11 mouse cellular contexts compared by ENCODE assay signal in genomic region chr16:92653816-92654215, GRCm38 (mm10).
A peak's percentile ranks its signal among the peaks of the same experiment; 100 is the strongest.
DNase-seq lines count a peak whose midpoint lies in the region; ATAC-seq and TF ChIP-seq lines count a peak whose summit lies in the region.
"Had no signal": no experiment of that assay in that cellular context is flagged by ENCODE, and none has a peak within 500 bp of the region (broad histone marks: within the 10 kb centered on the region; RNA-seq: fewer than 3 reads in every experiment).

No protein-coding gene starts in this region.

- no peak for TF ChIP-seq CTCF in intestine, postnatal 0 days (IDR thresholded peaks at IDR 0.05; ENCODE audit: low read depth)

- peak overlapping the region; percentile 20 for H3K27ac ChIP-seq in lung, embryonic 16.5 days (ENCODE audit: low read length)
- H3K27ac ChIP-seq in limb, embryonic 13.5 days = peak overlapping the region; percentile 81
- no peak overlapping the region for H3K27ac ChIP-seq in intestine, postnatal 0 days (ENCODE audit: low read depth, low read length)
- H3K27ac ChIP-seq: hindbrain, postnatal 0 days had no signal

- no peak for ATAC-seq in lung, embryonic 16.5 days (ENCODE audit: low read depth)
- peak; percentile 79 for ATAC-seq in limb, embryonic 13.5 days (ENCODE audit: low FRiP score, low read depth)
- no peak for ATAC-seq in intestine, postnatal 0 days
- ATAC-seq: hindbrain, postnatal 0 days had no signal

- H3K9me3 ChIP-seq in lung, embryonic 16.5 days (ENCODE audit: control insufficient read depth, low read length) = no peaks in the 10 kb centered on the region
- no peaks in the 10 kb centered on the region for H3K9me3 ChIP-seq in limb, embryonic 13.5 days
- no peaks in the 10 kb centered on the region for H3K9me3 ChIP-seq in intestine, postnatal 0 days (ENCODE audit: control insufficient read depth)

- no peak overlapping the region for H3K9ac ChIP-seq in lung, embryonic 16.5 days (ENCODE audit: low read length)
- H3K9ac ChIP-seq in limb, embryonic 13.5 days = no peak overlapping the region
- H3K9ac ChIP-seq in intestine, postnatal 0 days (ENCODE audit: low read depth, low read length) = no peak overlapping the region

- WGBS in lung, embryonic 16.5 days = 36% methylated on average over 5 of the region's 5 CpGs
- 46% methylated on average over 5 of the region's 5 CpGs for WGBS in limb, embryonic 13.5 days
- WGBS in intestine, postnatal 0 days = 43% methylated on average over 5 of the region's 5 CpGs

- no peak overlapping the region for H3K4me2 ChIP-seq in lung, embryonic 16.5 days (ENCODE audit: low read depth, low read length)
- no peak overlapping the region; the same call in 1 of the 2 replicates for H3K4me2 ChIP-seq in limb, embryonic 13.5 days (replicated peaks)
- H3K4me2 ChIP-seq in intestine, postnatal 0 days (replicated peaks; ENCODE audit: low read depth) = no peak overlapping the region

- peaks cover under 1% of the 10 kb centered on the region; the same call in 1 of the 2 replicates for H3K36me3 ChIP-seq in lung, embryonic 16.5 days (ENCODE audit: control insufficient read depth, insufficient read depth, low read length)
- no peaks in the 10 kb centered on the region for H3K36me3 ChIP-seq in limb, embryonic 13.5 days
- H3K36me3 ChIP-seq in intestine, postnatal 0 days (ENCODE audit: control insufficient read depth, insufficient read depth) = no peaks in the 10 kb centered on the region

- peaks cover 29% of the 10 kb centered on the region for H3K4me1 ChIP-seq in lung, embryonic 16.5 days (replicated peaks; ENCODE audit: control insufficient read depth, insufficient read depth, low read length)
- H3K4me1 ChIP-seq in limb, embryonic 13.5 days = peaks cover 52% of the 10 kb centered on the region
- H3K4me1 ChIP-seq in intestine, postnatal 0 days (replicated peaks; ENCODE audit: control insufficient read depth, insufficient read depth, low read length) = no peaks in the 10 kb centered on the region

- H3K4me3 ChIP-seq in lung, embryonic 16.5 days (ENCODE audit: low read length) = no peak overlapping the region
- H3K4me3 ChIP-seq in limb, embryonic 13.5 days = no peak overlapping the region
- H3K4me3 ChIP-seq in intestine, postnatal 0 days (ENCODE audit: low read depth, low read length) = no peak overlapping the region

- no peaks in the 10 kb centered on the region for H3K27me3 ChIP-seq in lung, embryonic 16.5 days (ENCODE audit: control insufficient read depth, insufficient read depth, low read depth, low read length)
- no peaks in the 10 kb centered on the region for H3K27me3 ChIP-seq in limb, embryonic 13.5 days
- H3K27me3 ChIP-seq in intestine, postnatal 0 days (replicated peaks; ENCODE audit: control insufficient read depth, insufficient read depth, low read length) = no peaks in the 10 kb centered on the region

- DNase-seq in lung, postnatal 10 days = no peak
- DNase-seq in adipocyte (ENCODE audit: low spot score) = peak; percentile 21
- no peak for DNase-seq in cerebellum, postnatal 4 days (ENCODE audit: low spot score in 2 of 2)
- DNase-seq in right cerebral cortex, postnatal 36 days (ENCODE audit: low spot score in 2 of 2) = no peak
- DNase-seq: heart, adult 11 months; midbrain, embryonic 14.5 days; thymus, postnatal 4 days had no signal
